23 mouse cellular contexts compared by ENCODE assay signal in the genomic region with DNA sequence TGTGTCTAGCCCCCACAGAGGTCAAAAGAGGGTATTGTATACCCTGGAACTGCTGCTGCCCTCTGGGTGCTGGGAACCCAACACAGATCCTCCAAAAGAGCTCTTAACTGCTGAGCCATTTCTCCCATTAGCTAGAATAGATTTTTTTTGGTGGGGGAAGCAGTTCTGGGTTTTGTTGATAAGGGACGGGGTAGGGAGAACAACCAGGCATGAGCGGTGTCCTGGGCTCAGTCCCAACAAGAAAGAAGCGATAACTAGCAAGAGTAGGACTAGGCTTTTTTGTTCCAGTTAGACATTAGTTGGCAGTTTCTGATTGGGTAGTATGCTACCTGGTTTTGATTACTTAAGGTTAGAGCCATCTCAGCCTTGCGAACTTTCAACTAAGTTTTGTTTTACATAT. TPM values are rescaled to one million over a fixed set of nuclear protein-coding genes. Genes with fewer than 3 reads are reported as not detected.
DNase-seq lines count a peak whose midpoint lies in the region; ATAC-seq and TF ChIP-seq lines count a peak whose summit lies in the region.
"Had no signal": no experiment of that assay in that cellular context is flagged by ENCODE, and none has a peak within 500 bp of the region (broad histone marks: within the 10 kb centered on the region; RNA-seq: fewer than 3 reads in every experiment).

No protein-coding gene starts in this region.

- peak overlapping the region; percentile 92 for H3K27ac ChIP-seq in liver, embryonic 12.5 days
- H3K27ac ChIP-seq in layer of hippocampus, adult 2 months = no peak overlapping the region
- H3K27ac ChIP-seq: embryonic facial prominence, embryonic 12.5 days; forebrain, embryonic 15.5 days; heart, embryonic 10.5 days; limb, embryonic 13.5 days; neural tube, embryonic 12.5 days had no signal

- no peak overlapping the region for H3K4me3 ChIP-seq in liver, embryonic 12.5 days
- no peak overlapping the region for H3K4me3 ChIP-seq in layer of hippocampus, adult 2 months
- H3K4me3 ChIP-seq: embryonic facial prominence, embryonic 12.5 days; forebrain, embryonic 15.5 days; heart, embryonic 10.5 days; limb, embryonic 13.5 days; megakaryocyte, embryonic 14.5 days; neural tube, embryonic 12.5 days had no signal

- 0 out of 2 replicates have a peak, but pooled peaks cover 3% of the 10 kb centered on the region for H3K9me3 ChIP-seq in liver, embryonic 12.5 days (replicated peaks)
- H3K9me3 ChIP-seq: embryonic facial prominence, embryonic 12.5 days; forebrain, embryonic 15.5 days; heart, embryonic 10.5 days; limb, embryonic 13.5 days; megakaryocyte, embryonic 14.5 days; neural tube, embryonic 12.5 days had no signal

- TF ChIP-seq CTCF in layer of hippocampus, adult 2 months (conservative IDR thresholded peaks at IDR 0.05) = no peak

- H3K4me2 ChIP-seq in liver, embryonic 12.5 days = peak overlapping the region; percentile 45
- H3K4me2 ChIP-seq: embryonic facial prominence, embryonic 12.5 days; forebrain, embryonic 15.5 days; limb, embryonic 13.5 days; lung, embryonic 14.5 days; neural tube, embryonic 12.5 days had no signal

- no peak overlapping the region for H3K9ac ChIP-seq in liver, embryonic 12.5 days
- H3K9ac ChIP-seq: embryonic facial prominence, embryonic 12.5 days; forebrain, embryonic 15.5 days; limb, embryonic 13.5 days; lung, embryonic 14.5 days; neural tube, embryonic 12.5 days had no signal

- ATAC-seq in common myeloid progenitor, adult 5-6 weeks (replicated peaks; ENCODE audit: low read depth, poor library complexity, severe bottlenecking) = peak; percentile 39
- peak; percentile 68 for ATAC-seq in liver, embryonic 12.5 days
- peak; percentile 69 for ATAC-seq in megakaryocyte progenitor cell, adult 5-6 weeks (replicated peaks; ENCODE audit: poor library complexity)
- ATAC-seq: forebrain, embryonic 15.5 days; intestine, postnatal 0 days had no signal

- 32% methylated on average over 4 of the region's 4 CpGs for WGBS in liver, embryonic 12.5 days (ENCODE audit: insufficient replicate concordance)

- H3K4me1 ChIP-seq in liver, embryonic 12.5 days = peaks cover 100% of the 10 kb centered on the region

- peak; percentile 90 for DNase-seq in MEL-GATA-1-ER (ENCODE audit: extremely low read depth, low read depth)
- DNase-seq in layer of hippocampus, adult 2 months (ENCODE audit: low spot score in 2 of 2) = no peak
- DNase-seq in embryo, embryonic 10 days (ENCODE audit: low spot score) = no peak
- DNase-seq in layer of hippocampus, adult 18-20 months (ENCODE audit: low spot score in 2 of 2) = no peak
- DNase-seq: adrenal gland, adult 2 months; cerebellum, adult 9-10 months; heart, postnatal 10 days; kidney, postnatal 14 days; lung, embryonic 14.5 days; midbrain, embryonic 14.5 days; right cerebral cortex, postnatal 14 days had no signal

- H3K27me3 ChIP-seq in liver, embryonic 12.5 days (replicated peaks) = no peaks in the 10 kb centered on the region
- H3K27me3 ChIP-seq: embryonic facial prominence, embryonic 12.5 days; forebrain, embryonic 15.5 days; limb, embryonic 13.5 days; megakaryocyte, embryonic 14.5 days; neural tube, embryonic 12.5 days had no signal

- H3K36me3 ChIP-seq in liver, embryonic 12.5 days = peaks cover 12% of the 10 kb centered on the region
- H3K36me3 ChIP-seq: forebrain, embryonic 15.5 days had no signal

RNA-seq across cellular contexts. Expression of a gene that starts 40.9 kb away (rescaled TPM):
- total RNA-seq in common myeloid progenitor, adult 5-6 weeks (2017) = 1.2 TPM in 1 of 2 replicates, not detected in the other
- 12.2 and 15.1 TPM in 2 replicates for polyA plus RNA-seq in liver, embryonic 12.5 days (2016; fragmentation: Nextera tagmentation; extraction: Ambion mirVana)
- total RNA-seq in megakaryocyte progenitor cell, adult 5-6 weeks (2015) = not detected in 2 replicates
- not detected in 2 replicates for total RNA-seq in megakaryocyte progenitor cell, adult 5-6 weeks (2017)
- total RNA-seq in layer of hippocampus, adult 2 months (2021) = not detected
- not detected for total RNA-seq in layer of hippocampus, adult 18-20 months (2021)
- total RNA-seq: adrenal gland, adult 2 months; gastrocnemius, adult 8-10 months; heart, postnatal 10 days; left cerebral cortex, postnatal 14 days had no signal
- polyA plus RNA-seq: adrenal gland, adult 2 months had no signal

RNA-seq across cellular contexts. Expression of a gene that starts 46.2 kb away (rescaled TPM):
- 30.9 and 34.4 TPM in 2 replicates for total RNA-seq in common myeloid progenitor, adult 5-6 weeks (2017)
- 19.3 and 23.7 TPM in 2 replicates for polyA plus RNA-seq in liver, embryonic 12.5 days (2016; fragmentation: Nextera tagmentation; extraction: Ambion mirVana)
- 32.0 and 40.2 TPM in 2 replicates for total RNA-seq in megakaryocyte progenitor cell, adult 5-6 weeks (2015)
- 23.4 and 28.6 TPM in 2 replicates for total RNA-seq in megakaryocyte progenitor cell, adult 5-6 weeks (2017)
- total RNA-seq in layer of hippocampus, adult 2 months (2021) = 10 to 100 TPM; 75.2 to 76.2 TPM
- total RNA-seq in layer of hippocampus, adult 18-20 months (2021) = 10 to 100 TPM; 76.9 to 77.9 TPM
